Mouse (Mus musculus) hindbrain, embryonic 13.5 days (tissue): ENCODE data around the gene Esf1. TPM values are rescaled to one million over a fixed set of nuclear protein-coding genes. Genes with fewer than 3 reads are reported as not detected.
"Not testable (repeated sequence)": the region's sequence is repeated elsewhere in the genome, so short reads cannot be mapped to it uniquely, and the experiment has no call there.

Source experiments
- ATAC-seq: fragments of 200-750 bp; cut with Nextera tagmentation; 2 replicates; pipeline ENCODE4 v1.8.0; 2017; ENCODE audit warnings: moderate TSS enrichment; ENCODE audit not compliant: low FRiP score
- H3K27ac ChIP-seq: fragments of 300-500 bp; sonication (generic); 2 replicates; pipeline ENCODE4 v1.5.1; 2015; ENCODE audit warnings: inconsistent platforms, mild to moderate bottlenecking, moderate library complexity
- H3K27me3 ChIP-seq: fragments of 300-500 bp; sonication (generic); 2 replicates; pipeline ENCODE4 v1.6.1; 2015; ENCODE audit warnings: mild to moderate bottlenecking, inconsistent platforms
- H3K36me3 ChIP-seq: fragments of 300-500 bp; sonication (generic); 2 replicates; pipeline ENCODE4 v1.6.1; 2015; ENCODE audit warnings: mild to moderate bottlenecking, inconsistent platforms
- H3K4me1 ChIP-seq: fragments of 300-500 bp; sonication (generic); replicated peaks from 2 replicates; pipeline ENCODE4 v1.6.1; 2015; ENCODE audit warnings: inconsistent platforms
- H3K4me2 ChIP-seq: fragments of 300-500 bp; sonication (generic); 2 replicates; pipeline ENCODE4 v1.6.1; 2015; ENCODE audit warnings: inconsistent platforms, mild to moderate bottlenecking, moderate library complexity
- H3K4me3 ChIP-seq: fragments of 300-500 bp; sonication (generic); 2 replicates; pipeline ENCODE4 v1.5.1; 2015; ENCODE audit warnings: mild to moderate bottlenecking, inconsistent platforms
- H3K9ac ChIP-seq: fragments of 300-500 bp; sonication (generic); 2 replicates; pipeline ENCODE4 v1.6.1; 2015; ENCODE audit warnings: mild to moderate bottlenecking, inconsistent platforms
- H3K9me3 ChIP-seq: fragments of 300-500 bp; sonication (generic); 2 replicates; pipeline ENCODE4 v1.6.1; 2016; ENCODE audit warnings: inconsistent platforms
- WGBS: fragments of 180-500 bp; shearing (Covaris S2); methylation state at CpG from one replicate; pipeline ENCODE4 v1.1.7; 2015; 5-methylcytosine and 5-hydroxymethylcytosine counted together
- polyA plus RNA-seq: library from polyadenylated mRNA; unstranded; fragments of >200 nt; fragmentation: Nextera tagmentation; extraction: Ambion mirVana; gene quantifications from 2 replicates; pipeline ENCODE4 v1.2.1, GENCODE M21; 2015

Gene Esf1
- polyA plus RNA-seq: 21.1 and 21.5 TPM in 2 replicates

DNA sequence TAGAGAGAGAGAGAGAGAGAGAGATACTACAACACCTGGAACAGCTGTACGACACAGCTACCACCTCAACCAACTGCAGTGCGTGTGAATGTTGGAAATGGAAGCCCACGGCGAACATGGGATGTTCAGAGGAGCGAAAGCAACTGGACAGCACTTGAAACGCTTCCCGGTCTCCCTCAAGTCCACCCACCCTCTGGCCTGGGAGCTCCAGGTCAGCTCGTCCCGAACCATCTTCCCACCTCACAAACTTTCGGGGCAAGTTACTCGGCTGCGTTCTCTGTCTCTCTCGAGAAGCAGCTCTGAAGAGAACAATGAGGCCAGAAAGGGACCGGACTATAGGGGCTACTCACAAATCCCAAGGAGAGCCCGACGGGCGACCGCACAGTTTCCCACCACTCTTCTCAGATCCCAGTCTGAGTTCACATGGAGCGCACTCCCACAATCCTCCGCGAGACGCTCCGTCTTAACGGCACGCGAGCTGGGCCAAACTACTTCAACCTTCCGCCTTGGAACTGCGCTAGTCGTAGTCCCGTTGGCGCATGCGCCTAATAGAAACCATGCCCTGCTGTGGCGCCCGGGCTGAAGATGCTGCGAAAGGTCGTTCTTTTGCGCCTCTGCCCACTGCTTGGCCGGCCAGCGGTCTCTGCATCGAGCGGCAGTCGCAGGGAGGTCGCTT lies at the start of gene Esf1, which contains the start of gene Ndufaf5:
Esf1 (minus strand) TSS at position 438 of the 676 bp plus-strand sequence.
Ndufaf5 (plus strand) TSS at position 523 of the 676 bp plus-strand sequence.
- Histone ChIP-seq H3K27ac (peak within 1 kb of the TSS; percentile 88), H3K4me2 (peak within 1 kb of the TSS; percentile 74), H3K4me3 (peak within 1 kb of the TSS; percentile 89), H3K36me3 (peaks cover 26% of the 10 kb centered on the region), H3K9ac (peak within 1 kb of the TSS; percentile 91), H3K27me3 (no peaks in the 10 kb centered on the region), H3K4me1 (peaks cover 27% of the 10 kb centered on the region), H3K9me3 (no peaks in the 10 kb centered on the region)
- ATAC-seq: peak; percentile 99
- under 1% methylated on average over 43 of the region's 43 CpGs for WGBS

DNA sequence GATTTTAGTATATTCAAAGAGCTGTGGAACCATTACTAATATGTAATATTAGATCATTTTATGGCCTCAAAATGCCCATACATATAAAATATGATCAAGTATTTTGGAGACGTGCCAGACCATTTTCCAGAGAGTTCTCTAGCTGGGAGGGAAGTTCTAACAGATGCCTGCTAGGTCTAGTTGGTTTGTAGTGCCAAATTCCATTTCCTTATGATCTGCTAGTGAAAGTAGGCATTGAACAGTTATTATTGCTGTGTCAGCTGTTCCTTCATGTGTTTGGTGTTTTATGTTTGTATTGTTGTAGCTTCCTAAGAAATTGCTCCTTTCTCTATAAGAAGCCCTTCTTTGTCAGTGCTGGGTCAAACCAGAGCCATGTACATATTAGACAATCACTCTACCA lies 45.6 kb upstream of the Esf1 start:
- Histone ChIP-seq H3K4me3 (no peak overlapping the region), H3K9ac (no peak overlapping the region), H3K36me3 (no peaks in the 10 kb centered on the region), H3K9me3 (no peaks in the 10 kb centered on the region), H3K4me1 (no peaks in the 10 kb centered on the region), H3K27ac (no peak overlapping the region), H3K4me2 (no peak overlapping the region), H3K27me3 (no peaks in the 10 kb centered on the region)
- ATAC-seq: no peak
- 88% methylated on average over 1 of the region's 1 CpGs for WGBS

DNA sequence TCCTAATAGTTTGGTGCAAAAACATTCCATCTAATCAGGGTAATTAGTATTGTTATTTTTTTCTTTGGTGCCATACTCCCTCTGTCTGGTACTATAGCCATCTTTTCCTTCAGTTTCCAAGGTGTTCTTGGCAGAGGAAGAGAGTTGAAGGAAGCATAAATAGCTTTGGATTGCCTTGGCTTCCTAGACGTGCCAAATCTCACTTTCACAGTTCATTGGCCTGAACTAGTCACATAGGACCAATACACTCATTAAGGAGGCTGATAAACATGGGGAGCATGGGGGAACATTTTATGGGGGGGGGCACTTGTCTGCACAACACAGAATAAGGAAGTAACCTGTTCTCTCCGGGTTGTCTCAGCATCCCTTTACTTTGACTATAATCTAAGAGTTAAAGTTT lies 45.1 kb upstream of the Esf1 start:
- no peaks in the 10 kb centered on the region for H3K27me3 ChIP-seq
- H3K4me2 ChIP-seq: no peak overlapping the region
- no peak overlapping the region for H3K9ac ChIP-seq
- ATAC-seq: no peak
- no peaks in the 10 kb centered on the region for H3K4me1 ChIP-seq
- no peak overlapping the region for H3K4me3 ChIP-seq
- WGBS: 69% methylated on average over 2 of the region's 2 CpGs
- no peak overlapping the region for H3K27ac ChIP-seq
- no peaks in the 10 kb centered on the region for H3K36me3 ChIP-seq
- no peaks in the 10 kb centered on the region for H3K9me3 ChIP-seq

DNA sequence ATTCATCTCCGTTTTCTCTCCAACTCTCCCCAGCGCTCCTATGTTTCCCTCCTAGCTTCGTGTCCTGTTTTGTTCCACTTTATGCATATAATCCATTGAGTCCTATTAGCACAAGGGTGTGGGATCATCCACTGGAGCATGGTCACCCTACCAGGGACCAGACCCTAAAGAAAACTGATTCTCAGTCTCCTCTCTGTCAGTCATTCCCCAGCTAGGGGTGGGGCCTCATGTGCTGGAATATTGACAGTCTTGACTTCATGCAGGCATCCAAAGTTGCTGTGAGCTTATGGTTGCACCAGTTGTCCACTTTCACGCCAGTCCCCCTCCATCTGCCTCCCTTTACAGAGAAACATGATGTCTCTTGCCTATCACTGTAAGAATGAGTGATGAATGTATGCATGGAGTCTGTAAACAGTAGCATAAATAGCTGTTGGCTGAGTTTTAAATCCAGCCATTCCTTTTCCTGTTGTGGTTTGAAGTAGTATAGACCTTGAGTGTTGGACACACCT lies 44.2 kb upstream of the Esf1 start:
- 94% methylated on average over 4 of the region's 4 CpGs for WGBS
- Histone ChIP-seq H3K27me3 (no peaks in the 10 kb centered on the region), H3K4me3 (no peak overlapping the region), H3K9ac (no peak overlapping the region), H3K36me3 (no peaks in the 10 kb centered on the region), H3K27ac (no peak overlapping the region), H3K4me2 (no peak overlapping the region), H3K9me3 (no peaks in the 10 kb centered on the region), H3K4me1 (no peaks in the 10 kb centered on the region)
- ATAC-seq: no peak

- H3K4me1 ChIP-seq: no peaks in the 10 kb centered on the region
- peaks cover 43% of the 10 kb centered on the region for H3K36me3 ChIP-seq
- H3K4me3 ChIP-seq: no peak overlapping the region
- no peaks in the 10 kb centered on the region for H3K27me3 ChIP-seq
- no peak overlapping the region for H3K9ac ChIP-seq
- ATAC-seq: no peak
- 95% methylated on average over 7 of the region's 7 CpGs for WGBS
- H3K27ac ChIP-seq: no peak overlapping the region
- no peaks in the 10 kb centered on the region for H3K9me3 ChIP-seq
- H3K4me2 ChIP-seq: no peak overlapping the region
Observed at GRCm38 (mm10) chr2:140203756-140204155, 33.4 kb upstream of the Esf1 start.

GRCm38 (mm10) chr2:140202573-140202972 lies 32.2 kb upstream of the Esf1 start:
- H3K27me3 ChIP-seq: no peaks in the 10 kb centered on the region
- H3K9me3 ChIP-seq: no peaks in the 10 kb centered on the region
- peaks cover 42% of the 10 kb centered on the region for H3K36me3 ChIP-seq
- no peak overlapping the region for H3K27ac ChIP-seq
- 92% methylated on average over 5 of the region's 5 CpGs for WGBS
- no peaks in the 10 kb centered on the region for H3K4me1 ChIP-seq
- H3K4me2 ChIP-seq: no peak overlapping the region
- H3K4me3 ChIP-seq: no peak overlapping the region
- no peak overlapping the region for H3K9ac ChIP-seq
- ATAC-seq: no peak

GRCm38 (mm10) chr2:140200713-140201112 lies 30.3 kb upstream of the Esf1 start:
- Histone ChIP-seq H3K9me3 (no peaks in the 10 kb centered on the region), H3K27me3 (no peaks in the 10 kb centered on the region), H3K4me1 (no peaks in the 10 kb centered on the region), H3K9ac (no peak overlapping the region), H3K4me2 (no peak overlapping the region), H3K36me3 (peaks cover 39% of the 10 kb centered on the region), H3K27ac (no peak overlapping the region), H3K4me3 (no peak overlapping the region)
- ATAC-seq: no peak
- WGBS: 81% methylated on average over 2 of the region's 2 CpGs

DNA sequence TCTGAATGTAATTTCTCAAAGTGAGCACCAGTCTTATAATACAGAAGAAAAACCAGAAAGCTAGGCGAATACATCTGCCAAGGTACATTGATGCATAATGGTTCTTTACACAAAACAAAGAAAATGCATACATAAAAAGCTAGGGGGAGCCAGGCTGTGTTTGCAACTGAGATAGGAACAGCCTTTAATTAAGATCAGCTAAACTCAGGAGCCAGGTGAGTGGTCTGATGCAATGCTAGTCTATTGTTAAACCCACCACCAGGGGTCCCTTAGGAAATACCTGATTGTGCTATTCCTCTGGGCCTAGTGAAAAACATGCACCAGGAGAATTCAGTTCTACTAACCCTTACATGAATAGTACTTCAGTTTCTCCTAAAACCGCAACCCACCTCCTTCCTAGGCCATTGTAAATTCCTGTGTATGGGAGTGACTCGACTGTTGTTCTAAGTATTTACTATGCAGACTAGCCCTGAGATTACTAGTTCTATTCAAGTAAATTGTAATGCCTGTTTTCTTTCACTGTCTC lies 15.4 kb upstream of the Esf1 start:
- H3K4me3 ChIP-seq, ATAC-seq, H3K4me2 ChIP-seq, H3K27me3 ChIP-seq, H3K27ac ChIP-seq, H3K9ac ChIP-seq, H3K4me1 ChIP-seq, H3K9me3 ChIP-seq: not testable (repeated sequence)
- H3K36me3 ChIP-seq: peaks cover 53% of the 10 kb centered on the region
- WGBS: 93% methylated on average over 3 of the region's 3 CpGs

GRCm38 (mm10) chr2:140170803-140171553 lies 614 bp upstream of the Esf1 start:
- Histone ChIP-seq H3K4me2 (peak overlapping the region; percentile 66), H3K27me3 (no peaks in the 10 kb centered on the region), H3K9ac (peak overlapping the region; percentile 91), H3K4me1 (peaks cover 27% of the 10 kb centered on the region), H3K27ac (peak overlapping the region; percentile 88), H3K4me3 (peak overlapping the region; percentile 89), H3K36me3 (peaks cover 25% of the 10 kb centered on the region), H3K9me3 (no peaks in the 10 kb centered on the region)
- peak; percentile 82 for ATAC-seq
- WGBS: 8% methylated on average over 28 of the region's 28 CpGs

DNA sequence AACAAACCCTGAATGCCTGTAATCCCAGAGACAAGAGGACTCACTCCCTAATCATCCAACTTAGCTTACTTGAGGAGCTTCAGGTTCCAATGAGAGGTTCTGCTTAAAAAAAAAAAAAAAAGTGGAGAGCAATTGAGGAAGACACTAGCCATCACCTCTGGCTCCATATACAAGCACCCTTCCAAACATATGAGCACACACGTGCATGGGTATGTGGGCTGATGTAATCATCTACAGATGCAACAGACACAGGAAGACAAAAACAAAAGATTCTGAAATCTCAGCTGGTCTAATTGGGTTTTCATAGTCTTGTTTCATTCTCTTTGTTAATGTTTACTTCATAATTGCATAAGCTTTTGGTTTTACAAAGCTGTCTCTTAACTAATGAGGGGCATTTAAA lies 1.3 kb downstream of the Esf1 start:
- Histone ChIP-seq H3K27me3 (no peaks in the 10 kb centered on the region), H3K9me3 (no peaks in the 10 kb centered on the region), H3K36me3 (peaks cover 29% of the 10 kb centered on the region), H3K4me1 (peaks cover 27% of the 10 kb centered on the region), H3K27ac (no peak overlapping the region), H3K9ac (no peak overlapping the region), H3K4me3 (no peak overlapping the region), H3K4me2 (no peak overlapping the region)
- ATAC-seq: no peak
- WGBS: 88% methylated on average over 1 of the region's 1 CpGs

GRCm38 (mm10) chr2:140163351-140163854 lies 7.0 kb downstream of the Esf1 start:
- Histone ChIP-seq H3K27ac (no peak overlapping the region), H3K4me2 (no peak overlapping the region), H3K9me3 (no peaks in the 10 kb centered on the region), H3K27me3 (no peaks in the 10 kb centered on the region), H3K4me1 (peaks cover 3% of the 10 kb centered on the region; the same call in 1 of the 2 replicates), H3K4me3 (no peak overlapping the region), H3K36me3 (peaks cover 32% of the 10 kb centered on the region), H3K9ac (no peak overlapping the region)
- no peak for ATAC-seq
- 95% methylated on average over 5 of the region's 5 CpGs for WGBS

DNA sequence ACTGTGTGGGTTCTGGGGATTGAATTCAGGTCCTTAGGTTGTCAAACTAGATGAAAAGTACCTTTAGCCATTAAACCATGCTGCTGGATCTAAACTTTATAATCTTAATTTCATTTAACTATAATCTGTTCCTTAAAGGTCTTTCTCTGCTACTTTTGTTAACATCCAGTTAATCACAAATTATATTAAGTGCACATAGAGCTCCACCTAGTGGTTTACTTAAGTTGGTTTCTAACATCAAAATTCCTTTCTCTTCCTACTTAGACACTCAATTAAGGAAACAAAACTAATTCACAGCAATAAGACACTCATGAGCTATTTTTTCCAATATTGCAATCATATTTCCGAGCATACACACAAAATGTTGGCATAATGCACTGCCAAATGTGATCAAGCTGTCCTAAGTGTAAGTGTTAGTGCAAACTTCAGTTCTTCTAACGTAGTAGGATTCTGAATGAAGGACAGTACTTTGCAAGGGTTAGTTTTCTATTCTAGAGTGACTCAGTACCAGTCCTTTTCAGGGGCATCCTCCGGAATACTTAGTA lies 11.1 kb downstream of the Esf1 start:
- H3K27me3 ChIP-seq: no peaks in the 10 kb centered on the region
- WGBS: 81% methylated on average over 3 of the region's 3 CpGs
- H3K4me3 ChIP-seq: no peak overlapping the region
- H3K9me3 ChIP-seq: no peaks in the 10 kb centered on the region
- H3K4me1 ChIP-seq: no peaks in the 10 kb centered on the region
- ATAC-seq: no peak
- H3K36me3 ChIP-seq: peaks cover 35% of the 10 kb centered on the region
- no peak overlapping the region for H3K4me2 ChIP-seq
- H3K9ac ChIP-seq: no peak overlapping the region
- no peak overlapping the region for H3K27ac ChIP-seq
